Mouse (Mus musculus) right cerebral cortex, postnatal 25 days (tissue): ENCODE results near the gene Traip.
A peak's percentile ranks its signal among the peaks of the same experiment; 100 is the strongest.

ENCODE experiments used
- DNase-seq: peaks from one replicate; pipeline ENCODE4 v3.0.0; 2022

Gene Traip

DNA sequence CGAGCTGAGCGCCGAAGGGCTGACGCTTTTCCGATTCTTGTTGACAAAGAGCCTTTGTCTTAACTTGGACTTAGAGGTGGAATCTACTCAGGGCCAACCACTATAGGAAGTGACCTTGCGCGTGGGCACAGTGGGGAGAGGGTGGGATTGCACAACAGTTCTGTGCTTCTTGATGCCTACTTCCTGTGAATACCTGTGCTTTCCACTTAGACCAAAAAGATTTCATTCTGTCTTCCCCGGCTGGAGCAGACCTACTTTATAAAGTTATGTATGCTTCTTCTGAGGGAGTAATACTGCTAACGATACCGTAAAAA, at the start of gene Traip:
TSS of gene Traip (plus strand) at position 215 of the 314 bp plus-strand sequence.
- no peak for DNase-seq

DNA sequence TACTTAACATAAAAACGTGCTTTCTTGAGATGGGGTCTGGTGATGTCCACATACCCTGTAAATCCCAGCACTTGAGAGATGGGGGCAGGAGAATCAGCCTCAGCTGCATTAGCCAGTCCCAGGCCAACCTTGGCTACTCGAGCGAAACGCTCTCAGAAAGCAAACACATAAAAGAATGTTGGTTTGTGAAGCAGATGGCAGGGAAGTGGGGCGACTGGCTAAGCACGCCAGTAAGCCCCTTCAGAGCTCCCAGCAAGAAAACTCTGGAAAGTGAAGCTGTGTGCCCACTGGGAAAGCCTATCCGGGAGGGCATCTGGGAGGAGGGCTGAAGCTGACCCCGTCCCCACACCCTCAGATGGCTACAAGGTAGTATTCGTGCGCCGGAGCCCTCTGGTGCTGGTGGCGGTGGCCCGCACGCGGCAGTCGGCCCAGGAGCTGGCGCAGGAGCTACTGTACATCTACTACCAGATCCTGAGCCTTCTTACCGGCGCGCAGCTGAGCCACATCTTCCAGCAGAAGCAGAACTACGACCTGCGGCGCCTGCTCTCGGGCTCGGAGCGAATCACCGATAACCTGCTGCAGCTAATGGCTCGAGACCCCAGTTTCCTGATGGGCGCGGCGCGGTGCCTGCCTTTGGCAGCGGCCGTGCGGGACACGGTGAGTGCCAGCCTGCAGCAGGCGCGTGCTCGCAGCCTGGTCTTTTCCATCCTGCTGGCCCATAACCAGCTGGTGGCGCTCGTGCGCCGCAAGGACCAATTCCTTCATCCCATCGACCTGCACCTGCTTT, 48.9 kb upstream of the Traip start:
- DNase-seq, result peak; percentile 86

DNA sequence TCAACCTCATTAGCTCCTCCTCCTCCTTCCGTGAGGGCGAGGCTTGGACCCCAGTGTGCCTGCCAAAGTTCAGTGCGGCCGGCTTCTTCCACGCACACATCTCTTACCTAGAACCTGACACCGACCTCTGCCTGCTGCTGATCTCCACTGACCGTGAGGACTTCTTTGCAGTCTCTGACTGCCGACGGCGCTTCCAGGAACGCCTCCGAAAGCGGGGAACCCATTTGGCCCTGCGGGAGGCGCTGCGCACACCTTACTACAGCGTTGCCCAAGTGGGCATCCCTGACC, 48.4 kb upstream of the Traip start:
- no peak for DNase-seq

DNA sequence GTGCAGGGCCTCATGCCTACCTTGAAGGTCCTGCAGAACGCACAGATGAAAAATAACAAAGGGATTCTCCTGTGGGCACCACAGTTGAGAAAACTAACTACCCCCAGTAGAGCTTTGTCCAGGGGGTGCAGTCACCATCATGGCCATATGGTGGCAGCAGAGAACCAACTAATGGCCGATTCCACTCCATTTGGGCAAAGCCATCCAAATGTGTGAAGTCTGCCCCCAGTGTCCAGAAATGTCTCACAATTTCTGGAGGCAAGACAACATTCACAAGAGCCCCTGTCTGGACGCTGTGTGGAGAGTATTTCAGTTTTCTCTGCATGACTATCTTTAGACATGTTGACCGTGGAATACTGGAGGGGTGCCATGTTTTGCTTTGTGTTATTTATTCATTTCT, 45.2 kb upstream of the Traip start:
- DNase-seq, result peak; percentile 82

GRCm38 (mm10) chr9:107906252-107906966, 43.5 kb upstream of the Traip start, which contains the start of gene Mst1r:
Gene Mst1r, plus strand, starts transcription at chr9:107906873.
- DNase-seq, result no peak

GRCm38 (mm10) chr9:107906967-107907800, 42.8 kb upstream of the Traip start:
- no peak for DNase-seq

GRCm38 (mm10) chr9:107907801-107908120, 42.2 kb upstream of the Traip start:
- DNase-seq, result no peak

GRCm38 (mm10) chr9:107908410-107909158, 41.4 kb upstream of the Traip start:
- DNase-seq, result no peak

DNA sequence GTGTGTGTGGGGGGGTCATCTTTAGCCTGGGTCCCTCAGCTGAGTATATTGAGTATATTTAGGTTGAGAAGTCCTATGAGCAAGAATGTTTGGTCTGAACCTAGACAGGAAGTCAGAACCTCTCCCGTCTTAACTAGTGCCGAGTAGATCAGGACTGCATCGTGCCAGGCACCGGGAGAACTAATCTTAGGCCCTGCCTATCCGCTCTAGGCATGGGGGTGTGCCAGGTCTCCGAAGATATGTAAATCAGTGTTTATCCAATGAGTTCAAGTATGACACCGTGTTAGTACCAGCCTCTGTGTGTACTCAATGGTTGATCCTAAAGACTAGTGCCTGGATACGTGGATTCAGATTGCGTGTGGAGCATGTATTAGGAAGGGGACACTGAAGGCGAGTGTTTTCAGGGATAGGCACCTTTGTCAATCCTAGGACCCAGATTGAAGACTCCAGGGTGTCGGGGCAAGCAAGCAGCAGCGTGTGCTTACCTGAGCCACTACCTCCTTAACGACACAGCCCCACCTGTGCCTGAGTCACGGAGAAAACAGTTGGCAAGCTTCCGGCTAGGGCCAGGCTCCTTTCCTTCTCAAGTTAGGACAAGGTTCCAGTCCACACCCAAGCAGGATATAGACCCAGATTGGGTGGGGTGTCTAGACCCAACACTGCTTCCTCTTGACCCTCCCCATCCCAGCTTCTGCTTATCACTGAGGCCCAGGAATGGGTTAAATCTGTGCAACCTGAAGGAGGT, 39.7 kb upstream of the Traip start:
- no peak for DNase-seq

DNA sequence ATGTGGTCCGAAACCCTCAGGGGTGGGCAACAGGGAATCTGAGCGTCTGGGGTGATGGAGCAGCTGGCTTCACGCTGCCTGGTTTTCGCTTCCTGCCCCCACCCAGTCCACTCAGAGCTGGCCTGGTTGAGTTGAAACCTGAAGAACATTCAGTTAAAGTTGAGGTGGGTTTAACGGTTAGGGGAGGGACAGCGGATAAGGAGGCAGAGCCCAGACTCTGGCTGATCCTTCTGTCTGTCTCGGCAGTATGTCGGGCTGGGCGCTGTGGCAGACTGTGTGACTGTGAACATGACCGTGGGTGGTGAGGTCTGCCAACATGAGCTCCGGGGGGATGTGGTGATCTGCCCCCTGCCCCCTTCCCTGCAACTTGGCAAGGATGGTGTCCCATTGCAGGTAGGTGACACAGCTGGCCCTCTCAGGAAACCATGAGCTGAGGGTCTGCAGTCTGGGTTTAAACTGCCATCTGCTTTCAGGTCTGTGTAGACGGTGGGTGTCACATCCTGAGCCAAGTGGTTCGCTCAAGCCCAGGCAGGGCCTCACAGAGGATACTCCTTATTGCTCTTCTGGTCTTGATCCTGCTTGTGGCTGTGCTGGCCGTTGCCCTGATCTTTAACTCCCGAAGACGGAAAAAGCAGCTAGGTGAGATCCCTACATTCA, 35.0 kb upstream of the Traip start:
- DNase-seq, result no peak

- DNase-seq, result peak; percentile 42
These were observed 31.9 kb upstream of the Traip start for GRCm38 (mm10) chr9:107917895-107918608.

DNA sequence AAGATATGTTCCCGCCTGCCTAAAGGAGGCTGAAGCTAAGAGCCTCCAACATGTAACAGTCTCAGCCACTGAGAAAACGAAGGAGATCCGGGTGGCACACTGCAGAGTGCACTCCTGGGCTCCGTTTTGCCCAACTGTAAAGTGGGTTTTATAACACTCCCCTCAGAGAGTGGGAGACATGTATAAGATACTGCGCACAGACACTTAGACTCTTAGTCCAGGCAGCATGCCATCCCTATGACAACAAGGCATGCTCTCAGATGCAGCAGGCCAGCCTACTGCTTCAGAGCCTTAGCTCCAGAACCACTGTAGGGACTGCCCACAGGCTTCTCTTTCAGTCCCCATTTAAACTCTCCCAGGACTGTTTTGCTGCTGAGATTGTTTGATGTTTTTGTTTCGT, 31.1 kb upstream of the Traip start:
- no peak for DNase-seq

- DNase-seq, result no peak
These were observed 30.5 kb upstream of the Traip start for GRCm38 (mm10) chr9:107919441-107919840.

DNA sequence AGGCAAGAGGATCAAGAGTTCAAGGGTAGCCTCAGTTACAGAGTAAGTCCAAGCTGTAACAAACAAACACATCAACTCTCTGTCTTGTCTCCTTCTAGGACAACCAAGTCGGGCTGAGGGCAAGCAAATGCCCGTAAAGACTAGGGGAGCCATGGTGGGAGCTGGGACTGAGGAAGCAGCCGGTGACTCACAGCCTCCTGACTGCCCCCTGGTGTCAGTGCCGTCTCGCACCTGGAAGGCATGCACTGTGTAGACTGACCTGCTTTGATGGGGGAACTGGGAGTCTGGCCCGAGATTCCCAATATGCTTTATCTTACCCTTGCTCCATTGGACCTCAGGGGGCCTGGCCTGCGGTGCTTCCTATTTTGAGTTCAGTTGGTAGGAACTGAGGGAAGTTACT, 26.9 kb upstream of the Traip start:
- DNase-seq, result no peak

- DNase-seq, result no peak
These were observed 26.0 kb upstream of the Traip start for GRCm38 (mm10) chr9:107923956-107924355.

DNA sequence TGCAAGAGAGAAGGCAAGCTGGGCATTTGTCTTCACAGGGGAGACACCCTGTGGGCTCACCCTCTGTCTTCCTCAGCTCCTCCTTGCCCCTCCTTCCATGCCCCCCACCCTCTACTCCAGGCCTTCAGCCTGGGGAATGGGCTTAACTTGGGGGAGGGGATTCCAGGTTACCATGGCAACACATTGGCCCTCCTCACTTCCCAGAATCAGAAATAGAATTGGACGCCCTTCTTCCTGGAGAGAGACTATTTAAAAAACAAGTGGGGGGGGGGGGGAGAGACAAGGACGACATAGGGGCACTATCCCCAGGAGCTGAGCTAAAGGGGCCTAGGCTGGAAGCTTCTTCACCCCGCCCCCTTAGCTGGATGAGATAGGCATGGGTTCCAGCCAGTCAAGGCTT, 24.7 kb upstream of the Traip start:
- no peak for DNase-seq

DNA sequence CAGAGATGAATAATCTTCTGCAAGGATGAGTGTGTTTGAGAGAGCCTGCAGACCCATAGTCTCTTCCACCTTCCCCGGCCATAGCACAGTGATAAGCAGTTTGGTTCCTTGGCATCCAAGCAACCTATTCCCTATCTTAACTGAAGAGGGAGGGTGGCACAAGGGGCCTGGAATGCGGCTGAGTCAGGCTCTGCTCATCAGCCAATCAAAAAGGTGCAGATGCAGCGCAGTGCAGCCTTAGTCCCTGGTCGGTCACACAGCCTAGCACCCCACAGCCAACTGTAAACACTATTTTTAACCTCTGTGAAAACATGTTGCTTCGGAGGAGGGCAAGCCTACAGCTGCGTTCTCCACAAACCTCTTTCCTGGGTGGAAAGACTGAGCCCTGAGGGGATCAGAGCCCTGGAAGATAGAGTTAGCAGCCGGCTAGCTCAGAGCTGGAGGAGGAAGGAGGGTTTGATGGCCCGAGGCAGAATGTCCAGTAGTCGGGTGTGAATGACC, 23.0 kb upstream of the Traip start:
- DNase-seq, result no peak

GRCm38 (mm10) chr9:107927749-107928148, 22.2 kb upstream of the Traip start:
- DNase-seq, result no peak

- DNase-seq, result no peak
These were observed 21.8 kb upstream of the Traip start, which contains the start of gene Actl11 for GRCm38 (mm10) chr9:107928169-107928568. Gene Actl11, plus strand, starts transcription at chr9:107928469.

GRCm38 (mm10) chr9:107932221-107932620, 17.7 kb upstream of the Traip start:
- no peak for DNase-seq

GRCm38 (mm10) chr9:107934146-107934545, 15.8 kb upstream of the Traip start:
- peak; percentile 37 for DNase-seq
